Mouse (Mus musculus) liver, embryonic 13.5 days (tissue): ENCODE data around the gene Sowahd. TPM values are rescaled to one million over a fixed set of nuclear protein-coding genes. Genes with fewer than 3 reads are reported as not detected.

Experiments
- ATAC-seq: fragments of 200-750 bp; cut with Nextera tagmentation; 2 replicates; pipeline ENCODE4 v1.8.0; 2017; ENCODE audit warnings: low read depth, mild to moderate bottlenecking, moderate number of reproducible peaks, moderate library complexity
- DNase-seq: peaks from one replicate; pipeline ENCODE4 v3.0.0; 2022
- H3K27ac ChIP-seq: fragments of 300-500 bp; sonication (generic); 2 replicates; pipeline ENCODE4 v1.5.1; 2015; ENCODE audit warnings: moderate library complexity, mild to moderate bottlenecking, inconsistent platforms
- H3K27me3 ChIP-seq: fragments of 300-500 bp; sonication (generic); 2 replicates; pipeline ENCODE4 v1.6.1; 2015; ENCODE audit warnings: mild to moderate bottlenecking, inconsistent platforms
- H3K36me3 ChIP-seq: fragments of 300-500 bp; sonication (generic); 2 replicates; pipeline ENCODE4 v1.6.1; 2015; ENCODE audit warnings: mild to moderate bottlenecking, inconsistent platforms
- H3K4me1 ChIP-seq: fragments of 300-500 bp; sonication (generic); replicated peaks from 2 replicates; pipeline ENCODE4 v1.6.1; 2015; ENCODE audit warnings: inconsistent platforms
- H3K4me2 ChIP-seq: fragments of 300-500 bp; sonication (generic); 2 replicates; pipeline ENCODE4 v1.6.1; 2015; ENCODE audit warnings: inconsistent platforms, mild to moderate bottlenecking, moderate library complexity
- H3K4me3 ChIP-seq: fragments of 300-500 bp; sonication (generic); replicated peaks from 2 replicates; pipeline ENCODE4 v1.5.1; 2015; ENCODE audit warnings: mild to moderate bottlenecking, inconsistent platforms
- H3K9ac ChIP-seq: fragments of 300-500 bp; sonication (generic); 2 replicates; pipeline ENCODE4 v1.6.1; 2015; ENCODE audit warnings: mild to moderate bottlenecking, inconsistent platforms
- H3K9me3 ChIP-seq: fragments of 300-500 bp; sonication (generic); replicated peaks from 2 replicates; pipeline ENCODE4 v1.6.1; 2016; ENCODE audit warnings: inconsistent platforms
- WGBS: fragments of 180-500 bp; shearing (Covaris S2); methylation state at CpG from one replicate; pipeline ENCODE4 v1.1.7; 2015; ENCODE audit not compliant: insufficient replicate concordance; 5-methylcytosine and 5-hydroxymethylcytosine counted together
- polyA plus RNA-seq: library from polyadenylated mRNA; unstranded; fragments of >200 nt; fragmentation: Nextera tagmentation; extraction: Ambion mirVana; gene quantifications from 2 replicates; pipeline ENCODE4 v1.2.1, GENCODE M21; 2015

Gene Sowahd
- 0.14 TPM in 1 of 2 replicates, not detected in the other for polyA plus RNA-seq

DNA sequence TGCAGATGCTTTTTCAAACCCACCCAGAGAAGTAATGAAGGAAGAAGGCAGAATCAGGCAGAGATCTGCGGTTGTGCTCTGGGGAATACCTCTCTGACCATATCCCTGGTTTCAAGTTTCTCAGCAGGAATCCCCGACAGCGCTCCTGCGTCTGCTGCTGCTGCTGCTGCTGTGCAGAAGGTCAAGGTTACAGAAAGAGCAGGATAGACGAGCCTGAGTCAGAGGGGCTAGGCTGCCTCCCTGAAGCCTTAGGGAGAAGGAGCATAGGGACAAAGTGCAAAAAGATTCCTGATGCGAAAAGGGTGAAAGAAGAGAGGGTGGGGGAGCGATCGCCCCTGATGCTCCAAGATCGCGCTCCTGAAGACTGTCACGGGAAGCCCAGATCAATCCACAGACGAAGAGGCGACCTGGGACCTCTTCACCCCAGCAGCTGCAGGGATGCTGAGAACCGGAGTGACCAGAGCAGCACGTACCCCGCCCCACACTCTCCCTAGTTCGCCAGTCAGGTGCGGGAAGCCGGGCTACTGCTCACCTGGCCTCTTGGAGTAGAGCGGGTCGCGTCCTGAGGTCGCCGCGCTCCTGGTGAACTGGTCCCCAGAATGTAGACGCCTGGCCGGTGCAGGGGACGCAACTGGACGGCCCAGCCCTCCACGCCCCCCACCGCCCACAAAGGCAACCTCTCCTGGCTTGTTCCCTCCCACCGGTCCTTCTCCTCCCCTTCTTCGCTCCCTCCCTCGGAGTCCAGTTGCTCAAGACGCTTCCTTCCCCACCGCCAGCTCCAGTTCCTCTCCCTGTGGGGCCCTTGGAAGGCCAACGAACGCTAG, at the start of gene Sowahd:
Gene Sowahd, plus strand, starts transcription at position 780 of the 824 bp plus-strand sequence.
- peaks cover 75% of the 10 kb centered on the region for H3K27me3 ChIP-seq
- DNase-seq (no peak), ATAC-seq (no peak)

DNA sequence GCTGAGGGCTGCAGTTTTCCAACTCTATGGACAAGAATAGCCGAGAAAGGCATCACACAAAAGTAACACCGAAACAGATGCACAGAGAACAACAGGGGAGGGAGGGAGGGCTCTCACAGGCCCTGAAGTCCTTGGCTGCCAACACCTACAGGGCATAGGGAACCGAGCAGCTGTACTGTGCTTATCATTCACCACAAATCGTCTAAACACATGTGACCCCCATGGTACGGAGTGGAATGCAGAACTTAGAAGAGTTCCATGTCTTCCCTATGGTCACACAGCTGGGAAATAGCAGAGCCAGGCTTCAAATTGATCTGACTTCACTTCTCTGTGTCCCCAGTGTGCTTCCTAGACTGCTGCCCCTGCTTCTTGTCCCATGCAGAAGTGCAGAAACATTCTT, 34.8 kb upstream of the Sowahd start:
- Histone ChIP-seq H3K36me3 (no peaks in the 10 kb centered on the region), H3K4me2 (no peak overlapping the region), H3K27ac (no peak overlapping the region), H3K4me1 (no peaks in the 10 kb centered on the region), H3K9ac (no peak overlapping the region), H3K27me3 (no peaks in the 10 kb centered on the region), H3K9me3 (no peaks in the 10 kb centered on the region), H3K4me3 (no peak overlapping the region)
- no peak for DNase-seq
- ATAC-seq: no peak
- WGBS: 32% methylated on average over 5 of the region's 5 CpGs

More for the DNA sequence above, at the start of gene Sowahd:
- H3K36me3 ChIP-seq: no peaks in the 10 kb centered on the region
- no peaks in the 10 kb centered on the region for H3K4me1 ChIP-seq
- WGBS: 12% methylated on average over 37 of the region's 38 CpGs
- H3K27ac ChIP-seq: no peak within 1 kb of the TSS
- no peaks in the 10 kb centered on the region for H3K9me3 ChIP-seq
- H3K4me3 ChIP-seq: peak within 1 kb of the TSS; percentile 23
- peak within 1 kb of the TSS; percentile 46 for H3K4me2 ChIP-seq
- H3K9ac ChIP-seq: no peak within 1 kb of the TSS

DNA sequence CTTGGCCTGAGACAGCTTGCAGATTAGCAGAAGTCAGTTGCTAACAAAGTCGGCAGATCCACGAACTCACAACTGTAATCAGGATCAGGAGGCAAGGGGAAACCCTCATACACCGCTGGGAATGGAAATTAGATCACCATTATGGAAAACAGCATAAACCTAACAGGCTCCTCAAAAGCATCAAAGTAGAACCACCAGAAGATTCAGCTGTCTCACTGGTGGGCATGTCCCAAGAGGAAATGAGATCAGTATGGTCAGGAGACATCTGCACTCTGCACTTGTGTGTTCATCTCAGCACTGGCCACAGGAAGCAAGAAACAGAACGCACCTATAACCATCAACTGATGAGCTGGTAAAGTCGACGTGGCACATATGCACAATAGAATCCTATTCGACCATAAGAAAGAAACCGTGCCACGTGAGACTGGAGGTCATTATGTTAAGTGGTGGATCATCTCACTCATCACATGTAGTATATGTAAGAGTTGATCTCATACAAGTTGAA, 30.4 kb upstream of the Sowahd start:
- DNase-seq (no peak), ATAC-seq (no peak)
- no peaks in the 10 kb centered on the region for H3K36me3 ChIP-seq
- H3K4me2 ChIP-seq: no peak overlapping the region
- H3K27ac ChIP-seq: no peak overlapping the region
- H3K9me3 ChIP-seq: no peaks in the 10 kb centered on the region
- H3K4me3 ChIP-seq: no peak overlapping the region
- no peak overlapping the region for H3K9ac ChIP-seq
- no peaks in the 10 kb centered on the region for H3K4me1 ChIP-seq
- H3K27me3 ChIP-seq: no peaks in the 10 kb centered on the region
- 70% methylated on average over 9 of the region's 9 CpGs for WGBS

DNA sequence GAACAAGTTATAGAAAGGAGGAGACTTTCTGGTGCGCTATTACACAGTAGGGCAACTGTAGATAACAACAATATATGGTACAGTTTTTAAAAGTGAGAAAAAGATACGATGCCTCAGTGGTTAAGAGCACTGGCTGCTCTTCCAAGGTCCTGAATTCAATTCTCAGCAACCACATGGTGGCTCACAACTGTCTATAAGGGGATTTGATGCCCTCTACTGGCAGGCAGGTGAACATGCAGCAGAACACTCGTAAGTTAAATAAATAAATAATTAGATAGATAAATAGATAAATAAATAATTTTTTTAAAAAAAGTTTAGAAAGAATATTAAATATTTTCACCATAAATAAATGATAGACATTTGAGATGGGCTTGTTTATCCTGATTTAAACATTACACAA, 29.6 kb upstream of the Sowahd start:
- Histone ChIP-seq H3K4me3 (no peak overlapping the region), H3K36me3 (no peaks in the 10 kb centered on the region), H3K27me3 (no peaks in the 10 kb centered on the region), H3K4me1 (no peaks in the 10 kb centered on the region), H3K4me2 (no peak overlapping the region), H3K9me3 (no peaks in the 10 kb centered on the region), H3K27ac (no peak overlapping the region), H3K9ac (no peak overlapping the region)
- no peak for DNase-seq
- ATAC-seq: no peak
- 51% methylated on average over 3 of the region's 3 CpGs for WGBS

DNA sequence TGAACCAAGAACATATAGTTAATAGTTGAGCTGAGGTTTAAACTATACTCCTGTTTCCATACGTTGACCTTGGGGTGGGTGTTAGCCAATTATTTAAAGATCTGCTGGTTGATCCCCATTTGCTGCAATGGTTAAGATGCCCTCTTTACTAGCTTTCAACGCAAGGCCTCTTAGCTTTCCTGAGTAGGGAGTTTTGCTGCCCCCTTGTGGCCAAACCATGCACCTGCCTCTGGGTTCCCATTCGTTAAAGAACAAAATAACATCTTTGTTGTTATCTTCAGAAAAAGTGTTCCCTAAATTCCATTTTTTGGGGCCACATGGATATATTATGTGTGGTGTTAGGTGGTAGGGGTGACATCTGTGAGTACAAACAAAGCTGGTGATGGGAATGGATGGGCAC, 26.0 kb upstream of the Sowahd start:
- H3K27ac ChIP-seq: no peak overlapping the region
- no peaks in the 10 kb centered on the region for H3K27me3 ChIP-seq
- H3K4me2 ChIP-seq: no peak overlapping the region
- H3K36me3 ChIP-seq: no peaks in the 10 kb centered on the region
- no peak overlapping the region for H3K4me3 ChIP-seq
- ATAC-seq (no peak), DNase-seq (peak; percentile 10)
- H3K9ac ChIP-seq: no peak overlapping the region
- WGBS: 16% methylated on average over 3 of the region's 3 CpGs
- no peaks in the 10 kb centered on the region for H3K9me3 ChIP-seq
- H3K4me1 ChIP-seq: no peaks in the 10 kb centered on the region

DNA sequence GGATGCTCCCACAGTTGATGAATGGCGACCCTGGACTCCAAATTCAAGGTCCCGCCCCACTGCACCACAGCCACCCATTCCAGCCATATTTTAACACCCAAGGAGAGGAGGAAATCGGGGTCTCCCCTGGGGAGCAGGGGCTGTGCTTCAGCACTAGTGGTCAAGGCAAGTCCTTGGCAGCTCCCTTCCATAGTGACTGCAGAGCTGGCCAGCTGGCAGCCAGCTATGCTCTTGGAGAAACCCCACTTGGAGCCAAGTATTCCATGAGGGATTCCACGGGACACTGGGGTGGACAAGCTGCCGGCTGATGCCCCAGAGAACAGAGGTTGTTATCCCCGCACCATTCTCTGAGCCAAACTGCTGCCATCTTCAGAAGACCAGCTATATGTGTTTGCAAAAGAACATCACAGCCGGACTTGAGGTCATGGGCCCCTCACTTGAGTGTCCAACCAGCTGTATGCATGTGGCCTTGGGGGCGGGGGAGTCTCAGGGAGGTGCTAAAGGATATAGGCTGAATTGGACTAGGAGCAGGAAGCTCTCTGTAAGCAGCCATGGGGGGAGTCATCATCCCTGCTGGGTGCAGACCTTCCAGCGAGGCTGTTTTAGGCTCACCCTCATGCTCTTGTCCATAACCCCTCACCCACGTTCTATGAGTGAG, 24.9 kb upstream of the Sowahd start:
- 69% methylated on average over 10 of the region's 10 CpGs for WGBS
- no peaks in the 10 kb centered on the region for H3K9me3 ChIP-seq
- ATAC-seq: no peak
- H3K4me2 ChIP-seq: no peak overlapping the region
- no peaks in the 10 kb centered on the region for H3K27me3 ChIP-seq
- DNase-seq: no peak
- no peaks in the 10 kb centered on the region for H3K36me3 ChIP-seq
- no peak overlapping the region for H3K4me3 ChIP-seq
- H3K4me1 ChIP-seq: no peaks in the 10 kb centered on the region
- H3K9ac ChIP-seq: no peak overlapping the region
- no peak overlapping the region for H3K27ac ChIP-seq

DNA sequence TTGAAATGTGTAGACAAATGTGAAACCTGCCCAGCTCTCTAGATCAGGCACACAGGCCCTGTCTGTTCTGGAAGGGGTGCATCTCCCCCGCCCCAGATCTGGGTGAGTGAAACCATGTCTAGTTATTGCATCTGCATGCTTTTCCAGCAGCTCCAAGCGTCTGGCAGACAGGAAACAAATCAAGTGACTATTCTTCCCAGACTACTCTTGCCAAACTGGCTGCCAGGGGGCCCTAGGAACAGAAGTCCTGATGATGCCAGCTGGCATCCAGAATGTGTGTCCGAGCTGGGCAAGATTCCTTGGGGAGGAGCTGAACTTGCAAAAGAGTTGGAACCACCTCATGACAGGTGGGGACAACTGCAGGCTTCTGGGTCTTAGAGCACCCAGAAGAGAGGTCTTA, 20.3 kb upstream of the Sowahd start:
- Histone ChIP-seq H3K36me3 (no peaks in the 10 kb centered on the region), H3K4me2 (no peak overlapping the region), H3K4me3 (no peak overlapping the region), H3K4me1 (no peaks in the 10 kb centered on the region), H3K27ac (no peak overlapping the region), H3K9ac (no peak overlapping the region), H3K27me3 (no peaks in the 10 kb centered on the region), H3K9me3 (no peaks in the 10 kb centered on the region)
- DNase-seq: no peak
- WGBS: 47% methylated on average over 3 of the region's 3 CpGs
- ATAC-seq: no peak

DNA sequence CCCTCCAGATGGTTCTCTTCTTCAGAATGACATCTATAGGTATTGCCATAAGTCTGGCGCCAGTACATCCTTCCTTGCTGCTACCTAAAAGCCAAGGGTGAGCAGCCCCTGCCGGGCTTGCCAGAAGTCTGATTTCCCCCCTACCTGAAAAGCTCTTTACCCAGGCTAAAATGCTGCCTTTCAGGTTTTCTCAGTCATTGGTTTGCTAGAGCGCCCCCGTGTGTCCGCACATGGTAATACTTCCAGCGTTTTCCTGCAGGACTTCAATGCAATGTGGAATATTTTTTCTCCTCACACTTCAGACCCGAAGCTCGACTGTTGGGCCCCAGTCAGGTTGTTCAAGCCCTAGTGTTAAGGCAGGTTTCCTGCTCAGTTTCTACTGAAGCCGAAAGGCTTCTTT, 5.9 kb upstream of the Sowahd start:
- no peak for ATAC-seq
- Histone ChIP-seq H3K27me3 (peaks cover 21% of the 10 kb centered on the region), H3K4me2 (no peak overlapping the region), H3K36me3 (no peaks in the 10 kb centered on the region), H3K27ac (no peak overlapping the region), H3K4me3 (no peak overlapping the region), H3K4me1 (no peaks in the 10 kb centered on the region), H3K9ac (no peak overlapping the region), H3K9me3 (no peaks in the 10 kb centered on the region)
- DNase-seq: peak; percentile 13
- WGBS: 15% methylated on average over 9 of the region's 9 CpGs

DNA sequence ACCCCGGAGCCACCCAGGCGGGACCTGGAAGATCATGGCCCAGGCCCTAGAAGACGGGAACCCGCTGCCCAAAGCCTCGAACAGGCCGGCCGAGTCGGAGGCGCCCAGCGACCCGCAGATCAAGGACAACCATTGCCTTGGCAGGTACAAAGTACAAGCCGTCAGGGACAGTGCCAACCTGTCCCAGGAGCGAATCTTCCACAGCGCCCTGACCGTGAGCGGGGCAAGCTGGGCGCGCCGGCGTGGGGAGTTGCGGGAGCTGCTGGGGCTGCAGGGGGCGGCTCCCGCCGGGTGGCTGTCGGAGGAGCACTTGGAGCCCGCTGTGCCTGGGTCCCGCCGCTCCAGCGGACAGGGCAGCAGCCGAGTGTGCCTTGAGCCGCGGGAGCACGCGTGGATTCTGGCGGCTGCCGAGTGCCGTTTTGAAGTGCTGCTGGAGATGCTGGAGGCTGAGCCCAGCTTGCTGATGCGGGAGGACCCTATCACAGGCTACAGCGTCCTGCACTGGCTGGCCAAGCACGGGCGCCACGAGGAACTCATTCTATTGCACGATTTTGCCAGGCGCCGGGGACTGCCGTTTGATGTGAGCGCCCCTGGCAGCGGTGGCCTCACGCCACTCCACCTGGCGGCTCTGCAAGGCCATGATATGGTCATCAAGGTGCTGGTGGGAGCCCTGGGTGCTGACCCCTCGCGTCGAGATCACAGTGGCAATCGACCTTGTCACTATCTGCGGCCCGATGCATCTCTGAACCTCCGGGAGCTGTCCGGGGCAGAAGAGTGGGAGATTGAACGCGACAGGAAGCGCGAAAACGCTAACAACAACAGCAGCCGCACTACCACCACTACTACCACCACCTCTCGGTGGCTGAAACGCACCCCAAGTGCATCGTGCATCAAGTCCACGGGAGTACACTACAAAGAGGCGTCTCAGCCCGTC, 512 bp downstream of the Sowahd start:
- H3K4me1 ChIP-seq: no peaks in the 10 kb centered on the region
- peak overlapping the region; percentile 23 for H3K4me3 ChIP-seq
- WGBS: 17% methylated on average over 70 of the region's 70 CpGs
- DNase-seq (no peak), ATAC-seq (no peak)
- peaks cover 75% of the 10 kb centered on the region for H3K27me3 ChIP-seq
- H3K27ac ChIP-seq: no peak overlapping the region
- no peaks in the 10 kb centered on the region for H3K36me3 ChIP-seq
- no peak overlapping the region for H3K9ac ChIP-seq
- H3K4me2 ChIP-seq: peak overlapping the region; percentile 46
- H3K9me3 ChIP-seq: no peaks in the 10 kb centered on the region

DNA sequence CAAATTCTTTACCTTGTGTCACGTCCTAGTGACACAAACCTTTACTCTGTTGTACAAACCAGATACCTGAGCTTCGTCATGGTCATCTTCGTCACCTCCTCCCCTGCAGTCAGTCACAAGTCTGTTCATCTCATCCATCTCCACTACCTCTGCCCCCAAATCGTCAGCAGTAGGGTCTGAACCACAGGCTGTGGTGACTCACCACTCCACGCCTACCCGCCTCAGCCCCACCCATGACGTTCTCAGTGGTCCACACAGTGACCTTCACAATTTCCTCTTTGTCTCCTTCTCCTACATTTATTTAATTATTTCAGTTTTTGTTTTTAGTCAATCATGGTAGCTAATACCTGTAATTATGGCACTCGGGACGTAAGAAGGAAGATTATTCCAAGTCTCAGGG, 15.3 kb downstream of the Sowahd start:
- no peaks in the 10 kb centered on the region for H3K36me3 ChIP-seq
- no peak overlapping the region for H3K4me2 ChIP-seq
- H3K27me3 ChIP-seq: no peaks in the 10 kb centered on the region
- DNase-seq (no peak), ATAC-seq (no peak)
- H3K9me3 ChIP-seq: no peaks in the 10 kb centered on the region
- WGBS: 53% methylated on average over 9 of the region's 9 CpGs
- H3K4me3 ChIP-seq: no peak overlapping the region
- H3K4me1 ChIP-seq: no peaks in the 10 kb centered on the region
- H3K9ac ChIP-seq: no peak overlapping the region
- no peak overlapping the region for H3K27ac ChIP-seq

DNA sequence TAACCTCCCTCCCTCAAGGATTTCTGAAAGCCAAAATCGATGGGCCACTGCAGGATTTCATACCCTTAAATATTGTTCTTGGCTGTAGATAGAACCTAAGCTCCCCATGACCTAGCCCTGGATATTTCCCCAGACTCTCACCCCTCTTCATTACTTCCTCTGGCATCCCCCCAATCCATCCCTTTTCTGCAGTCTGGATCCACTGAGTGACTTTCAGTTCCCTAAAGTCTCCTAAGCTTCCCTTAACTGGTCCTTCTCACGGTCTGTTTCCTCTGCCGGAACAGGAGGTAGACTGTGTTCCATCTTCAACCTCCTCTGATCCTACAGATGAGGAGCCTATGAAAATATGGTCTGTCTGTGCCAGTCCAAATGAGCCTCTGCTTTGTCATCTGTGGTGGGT, 18.7 kb downstream of the Sowahd start:
- Histone ChIP-seq H3K27me3 (no peaks in the 10 kb centered on the region), H3K9me3 (no peaks in the 10 kb centered on the region), H3K4me3 (no peak overlapping the region), H3K9ac (no peak overlapping the region), H3K4me2 (no peak overlapping the region), H3K4me1 (no peaks in the 10 kb centered on the region), H3K27ac (no peak overlapping the region), H3K36me3 (no peaks in the 10 kb centered on the region)
- DNase-seq: no peak
- WGBS: 68% methylated on average over 3 of the region's 3 CpGs
- no peak for ATAC-seq
